Mouse (Mus musculus): ENCODE data around the gene Plekhg1. TPM values are rescaled to one million over a fixed set of nuclear protein-coding genes. Genes with fewer than 3 reads are reported as not detected.

Gene Plekhg1
- total and polyA plus RNA-seq, 2 experiments from 2014 or later: 6.8 to 14.8 TPM

GRCm38 (mm10) chr10:3852733-3853132 is 112.6 kb downstream of the Plekhg1 start:
- no peak for DNase-seq (ENCODE audit: low spot score)
- no peak for ATAC-seq
- no peak overlapping the region for H3K4me2 ChIP-seq (ENCODE audit: low read depth, low read length)
- H3K9ac ChIP-seq (replicated peaks; ENCODE audit: low read length): no peak overlapping the region
- no peak overlapping the region for H3K4me3 ChIP-seq (ENCODE audit: low read length)
- no peaks in the 10 kb centered on the region for H3K27me3 ChIP-seq (ENCODE audit: insufficient read depth, low read length)
- TF ChIP-seq CTCF (IDR thresholded peaks at IDR 0.05; ENCODE audit: low read depth): no peak
- 80% methylated on average over 3 of the region's 3 CpGs for WGBS
- H3K4me1 ChIP-seq (ENCODE audit: insufficient read depth, low read length): no peaks in the 10 kb centered on the region
- no peaks in the 10 kb centered on the region for H3K9me3 ChIP-seq (ENCODE audit: low read length)
- no peaks in the 10 kb centered on the region for H3K36me3 ChIP-seq (ENCODE audit: insufficient read depth, low read length)
- H3K27ac ChIP-seq: no peak overlapping the region

GRCm38 (mm10) chr10:3857912-3858311 is 117.7 kb downstream of the Plekhg1 start:
- H3K36me3 ChIP-seq (ENCODE audit: insufficient read depth, low read length): no peaks in the 10 kb centered on the region
- H3K27ac ChIP-seq: no peak overlapping the region
- no peak overlapping the region for H3K9ac ChIP-seq (replicated peaks; ENCODE audit: low read length)
- ATAC-seq (no peak), DNase-seq (ENCODE audit: low spot score) (no peak)
- H3K9me3 ChIP-seq (ENCODE audit: low read length): no peaks in the 10 kb centered on the region
- TF ChIP-seq CTCF (IDR thresholded peaks at IDR 0.05; ENCODE audit: low read depth): no peak
- peaks cover 10% of the 10 kb centered on the region; the same call in 1 of the 2 replicates for H3K4me1 ChIP-seq (ENCODE audit: insufficient read depth, low read length)
- H3K4me2 ChIP-seq (ENCODE audit: low read depth, low read length): no peak overlapping the region
- H3K27me3 ChIP-seq (ENCODE audit: insufficient read depth, low read length): no peaks in the 10 kb centered on the region
- no peak overlapping the region for H3K4me3 ChIP-seq (ENCODE audit: low read length)
- 14% methylated on average over 5 of the region's 5 CpGs for WGBS

- Histone ChIP-seq H3K4me2 (ENCODE audit: low read depth, low read length) (no peak overlapping the region), H3K9ac (replicated peaks; ENCODE audit: low read length) (no peak overlapping the region), H3K9me3 (ENCODE audit: low read length) (no peaks in the 10 kb centered on the region), H3K27ac (no peak overlapping the region), H3K4me1 (ENCODE audit: insufficient read depth, low read length) (peaks cover 10% of the 10 kb centered on the region; the same call in 1 of the 2 replicates), H3K4me3 (ENCODE audit: low read length) (no peak overlapping the region), H3K27me3 (ENCODE audit: insufficient read depth, low read length) (no peaks in the 10 kb centered on the region), H3K36me3 (ENCODE audit: insufficient read depth, low read length) (no peaks in the 10 kb centered on the region)
- 27% methylated on average over 4 of the region's 4 CpGs for whole genome bisulfite sequencing
- TF ChIP-seq CTCF (IDR thresholded peaks at IDR 0.05; ENCODE audit: low read depth): no peak
- ATAC-seq (peak; percentile 76), DNase-seq (ENCODE audit: low spot score) (peak; percentile 50)
Observed at GRCm38 (mm10) chr10:3858437-3858836, 118.3 kb downstream of the Plekhg1 start.

- Histone ChIP-seq H3K4me2 (ENCODE audit: low read depth, low read length) (no peak overlapping the region), H3K9me3 (ENCODE audit: low read length) (no peaks in the 10 kb centered on the region), H3K9ac (replicated peaks; ENCODE audit: low read length) (no peak overlapping the region), H3K4me3 (ENCODE audit: low read length) (no peak overlapping the region), H3K27me3 (ENCODE audit: insufficient read depth, low read length) (no peaks in the 10 kb centered on the region), H3K4me1 (ENCODE audit: insufficient read depth, low read length) (peaks cover 10% of the 10 kb centered on the region; the same call in 1 of the 2 replicates), H3K36me3 (ENCODE audit: insufficient read depth, low read length) (no peaks in the 10 kb centered on the region), H3K27ac (no peak overlapping the region)
- ATAC-seq: no peak
- no peak for TF ChIP-seq CTCF (IDR thresholded peaks at IDR 0.05; ENCODE audit: low read depth)
- no peak for DNase-seq (ENCODE audit: low spot score)
- 27% methylated on average over 11 of the region's 11 CpGs for WGBS
Observed at GRCm38 (mm10) chr10:3858961-3859714, 119.0 kb downstream of the Plekhg1 start.

GRCm38 (mm10) chr10:3863411-3864195 is 123.4 kb downstream of the Plekhg1 start:
- Histone ChIP-seq H3K4me2 (ENCODE audit: low read depth, low read length) (peak overlapping the region; percentile 53), H3K27me3 (ENCODE audit: insufficient read depth, low read length) (no peaks in the 10 kb centered on the region), H3K9me3 (ENCODE audit: low read length) (no peaks in the 10 kb centered on the region), H3K9ac (replicated peaks; ENCODE audit: low read length) (peak overlapping the region; percentile 7; the same call in 1 of the 2 replicates), H3K4me1 (ENCODE audit: insufficient read depth, low read length) (peaks cover 6% of the 10 kb centered on the region; the same call in 1 of the 2 replicates), H3K36me3 (ENCODE audit: insufficient read depth, low read length) (no peaks in the 10 kb centered on the region), H3K4me3 (ENCODE audit: low read length) (peak overlapping the region; percentile 21), H3K27ac (peak overlapping the region; percentile 54; the same call in 1 of the 2 replicates)
- peak; percentile 82 for ATAC-seq
- 6% methylated on average over 12 of the region's 12 CpGs for WGBS
- DNase-seq (ENCODE audit: low spot score): peak; percentile 60
- TF ChIP-seq CTCF (IDR thresholded peaks at IDR 0.05; ENCODE audit: low read depth): no peak

GRCm38 (mm10) chr10:3864196-3864540 is 124.0 kb downstream of the Plekhg1 start:
- H3K9me3 ChIP-seq (ENCODE audit: low read length): no peaks in the 10 kb centered on the region
- TF ChIP-seq CTCF (IDR thresholded peaks at IDR 0.05; ENCODE audit: low read depth): no peak
- peak overlapping the region; percentile 7; the same call in 1 of the 2 replicates for H3K9ac ChIP-seq (replicated peaks; ENCODE audit: low read length)
- peaks cover under 1% of the 10 kb centered on the region; the same call in 1 of the 2 replicates for H3K4me1 ChIP-seq (ENCODE audit: insufficient read depth, low read length)
- peak; percentile 41 for DNase-seq (ENCODE audit: low spot score)
- H3K27me3 ChIP-seq (ENCODE audit: insufficient read depth, low read length): no peaks in the 10 kb centered on the region
- peak overlapping the region; percentile 53 for H3K4me2 ChIP-seq (ENCODE audit: low read depth, low read length)
- H3K27ac ChIP-seq: peak overlapping the region; percentile 54; the same call in 1 of the 2 replicates
- 13% methylated on average over 6 of the region's 6 CpGs for WGBS
- peak overlapping the region; percentile 21 for H3K4me3 ChIP-seq (ENCODE audit: low read length)
- ATAC-seq: no peak
- no peaks in the 10 kb centered on the region for H3K36me3 ChIP-seq (ENCODE audit: insufficient read depth, low read length)

Data from hindbrain, postnatal 0 days (tissue).